Mouse (Mus musculus): Measurements from ENCODE around the gene Theg. TPM values are rescaled to one million over a fixed set of nuclear protein-coding genes. Genes with fewer than 3 reads are reported as not detected.

The Theg gene
- not detected in 2 replicates for polyA plus RNA-seq (2014; fragmentation: Nextera tagmentation; extraction: Ambion mirVana)

- Histone ChIP-seq H3K27ac (ENCODE audit: low read depth, low read length) (no peak within 1 kb of the TSS), H3K9ac (ENCODE audit: low read length) (no peak within 1 kb of the TSS), H3K27me3 (replicated peaks; ENCODE audit: control insufficient read depth, insufficient read depth, low read length) (no peaks in the 10 kb centered on the region), H3K4me2 (ENCODE audit: low read length) (no peak within 1 kb of the TSS), H3K4me1 (ENCODE audit: control insufficient read depth, insufficient read depth, low read length) (no peaks in the 10 kb centered on the region), H3K9me3 (replicated peaks; ENCODE audit: control insufficient read depth, low read length) (no peaks in the 10 kb centered on the region), H3K4me3 (ENCODE audit: low read depth, low read length) (no peak within 1 kb of the TSS), H3K36me3 (ENCODE audit: control insufficient read depth, insufficient read depth, low read length) (no peaks in the 10 kb centered on the region)
- ATAC-seq, result no peak
- no peak for DNase-seq (ENCODE audit: low spot score)
- 78% methylated on average over 5 of the region's 5 CpGs for WGBS
Observed at GRCm38 (mm10) chr10:79587061-79587751, at the start of gene Theg. TSS of gene Theg (minus strand) at chr10:79587331.

- H3K9me3 ChIP-seq (replicated peaks; ENCODE audit: control insufficient read depth, low read length), result no peaks in the 10 kb centered on the region
- 84% methylated on average over 8 of the region's 8 CpGs for WGBS
- peak overlapping the region; percentile 77; the same call in 1 of the 2 replicates for H3K4me3 ChIP-seq (ENCODE audit: low read depth, low read length)
- H3K36me3 ChIP-seq (ENCODE audit: control insufficient read depth, insufficient read depth, low read length), result no peaks in the 10 kb centered on the region
- DNase-seq (ENCODE audit: low spot score), result no peak
- peaks cover 9% of the 10 kb centered on the region; the same call in 1 of the 2 replicates for H3K27me3 ChIP-seq (replicated peaks; ENCODE audit: control insufficient read depth, insufficient read depth, low read length)
- H3K4me1 ChIP-seq (ENCODE audit: control insufficient read depth, insufficient read depth, low read length), result peaks cover 3% of the 10 kb centered on the region; the same call in 1 of the 2 replicates
- H3K4me2 ChIP-seq (ENCODE audit: low read length), result peak overlapping the region; percentile 79
- ATAC-seq, result no peak
- H3K9ac ChIP-seq (ENCODE audit: low read length), result no peak overlapping the region
- no peak overlapping the region for H3K27ac ChIP-seq (ENCODE audit: low read depth, low read length)
Observed at GRCm38 (mm10) chr10:79636287-79636686, 49.2 kb upstream of the Theg start.

GRCm38 (mm10) chr10:79633006-79633777 lies 46.1 kb upstream of the Theg start:
- Histone ChIP-seq H3K9ac (ENCODE audit: low read length) (no peak overlapping the region), H3K27ac (ENCODE audit: low read depth, low read length) (no peak overlapping the region), H3K9me3 (replicated peaks; ENCODE audit: control insufficient read depth, low read length) (no peaks in the 10 kb centered on the region), H3K27me3 (replicated peaks; ENCODE audit: control insufficient read depth, insufficient read depth, low read length) (no peaks in the 10 kb centered on the region), H3K4me3 (ENCODE audit: low read depth, low read length) (no peak overlapping the region), H3K4me2 (ENCODE audit: low read length) (no peak overlapping the region), H3K36me3 (ENCODE audit: control insufficient read depth, insufficient read depth, low read length) (no peaks in the 10 kb centered on the region), H3K4me1 (ENCODE audit: control insufficient read depth, insufficient read depth, low read length) (peaks cover 7% of the 10 kb centered on the region; the same call in 1 of the 2 replicates)
- WGBS, result 90% methylated on average over 17 of the region's 17 CpGs
- DNase-seq (ENCODE audit: low spot score) (no peak), ATAC-seq (no peak)

GRCm38 (mm10) chr10:79631432-79631831 lies 44.3 kb upstream of the Theg start:
- peak; percentile 69 for DNase-seq (ENCODE audit: low spot score)
- peaks cover 5% of the 10 kb centered on the region; the same call in 1 of the 2 replicates for H3K4me1 ChIP-seq (ENCODE audit: control insufficient read depth, insufficient read depth, low read length)
- no peaks in the 10 kb centered on the region for H3K27me3 ChIP-seq (replicated peaks; ENCODE audit: control insufficient read depth, insufficient read depth, low read length)
- 58% methylated on average over 4 of the region's 4 CpGs for WGBS
- H3K27ac ChIP-seq (ENCODE audit: low read depth, low read length), result peak overlapping the region; percentile 14; the same call in 1 of the 2 replicates
- peak; percentile 47 for ATAC-seq
- H3K9ac ChIP-seq (ENCODE audit: low read length), result no peak overlapping the region
- 0 out of 2 replicates have a peak, but pooled peaks cover 4% of the 10 kb centered on the region for H3K36me3 ChIP-seq (ENCODE audit: control insufficient read depth, insufficient read depth, low read length)
- no peak overlapping the region for H3K4me2 ChIP-seq (ENCODE audit: low read length)
- H3K9me3 ChIP-seq (replicated peaks; ENCODE audit: control insufficient read depth, low read length), result no peaks in the 10 kb centered on the region
- H3K4me3 ChIP-seq (ENCODE audit: low read depth, low read length), result no peak overlapping the region

- Histone ChIP-seq H3K36me3 (ENCODE audit: control insufficient read depth, insufficient read depth, low read length) (0 out of 2 replicates have a peak, but pooled peaks cover 5% of the 10 kb centered on the region), H3K4me1 (ENCODE audit: control insufficient read depth, insufficient read depth, low read length) (0 out of 2 replicates have a peak, but pooled peaks cover 4% of the 10 kb centered on the region), H3K27me3 (replicated peaks; ENCODE audit: control insufficient read depth, insufficient read depth, low read length) (no peaks in the 10 kb centered on the region), H3K27ac (ENCODE audit: low read depth, low read length) (no peak overlapping the region), H3K9ac (ENCODE audit: low read length) (no peak overlapping the region), H3K9me3 (replicated peaks; ENCODE audit: control insufficient read depth, low read length) (no peaks in the 10 kb centered on the region), H3K4me2 (ENCODE audit: low read length) (no peak overlapping the region), H3K4me3 (ENCODE audit: low read depth, low read length) (no peak overlapping the region)
- 61% methylated on average over 5 of the region's 5 CpGs for WGBS
- peak; percentile 75 for DNase-seq (ENCODE audit: low spot score)
- ATAC-seq, result peak; percentile 68; the same call in 1 of the 2 replicates
Observed at GRCm38 (mm10) chr10:79628377-79628776, 41.2 kb upstream of the Theg start.

GRCm38 (mm10) chr10:79626156-79626555 lies 39.0 kb upstream of the Theg start:
- H3K4me2 ChIP-seq (ENCODE audit: low read length), result no peak overlapping the region
- 0 out of 2 replicates have a peak, but pooled peaks cover 5% of the 10 kb centered on the region for H3K36me3 ChIP-seq (ENCODE audit: control insufficient read depth, insufficient read depth, low read length)
- H3K9me3 ChIP-seq (replicated peaks; ENCODE audit: control insufficient read depth, low read length), result no peaks in the 10 kb centered on the region
- WGBS, result 89% methylated on average over 10 of the region's 10 CpGs
- H3K4me3 ChIP-seq (ENCODE audit: low read depth, low read length), result no peak overlapping the region
- H3K27me3 ChIP-seq (replicated peaks; ENCODE audit: control insufficient read depth, insufficient read depth, low read length), result no peaks in the 10 kb centered on the region
- DNase-seq (ENCODE audit: low spot score), result no peak
- no peak overlapping the region for H3K27ac ChIP-seq (ENCODE audit: low read depth, low read length)
- H3K9ac ChIP-seq (ENCODE audit: low read length), result no peak overlapping the region
- no peak for ATAC-seq
- 0 out of 2 replicates have a peak, but pooled peaks cover 4% of the 10 kb centered on the region for H3K4me1 ChIP-seq (ENCODE audit: control insufficient read depth, insufficient read depth, low read length)

GRCm38 (mm10) chr10:79625398-79625797 lies 38.3 kb upstream of the Theg start:
- no peaks in the 10 kb centered on the region for H3K27me3 ChIP-seq (replicated peaks; ENCODE audit: control insufficient read depth, insufficient read depth, low read length)
- H3K9ac ChIP-seq (ENCODE audit: low read length), result no peak overlapping the region
- no peak for ATAC-seq
- H3K27ac ChIP-seq (ENCODE audit: low read depth, low read length), result no peak overlapping the region
- no peaks in the 10 kb centered on the region for H3K9me3 ChIP-seq (replicated peaks; ENCODE audit: control insufficient read depth, low read length)
- DNase-seq (ENCODE audit: low spot score), result no peak
- no peak overlapping the region for H3K4me2 ChIP-seq (ENCODE audit: low read length)
- H3K4me1 ChIP-seq (ENCODE audit: control insufficient read depth, insufficient read depth, low read length), result 0 out of 2 replicates have a peak, but pooled peaks cover 4% of the 10 kb centered on the region
- H3K4me3 ChIP-seq (ENCODE audit: low read depth, low read length), result no peak overlapping the region
- 0 out of 2 replicates have a peak, but pooled peaks cover 5% of the 10 kb centered on the region for H3K36me3 ChIP-seq (ENCODE audit: control insufficient read depth, insufficient read depth, low read length)
- 84% methylated on average over 9 of the region's 9 CpGs for WGBS

GRCm38 (mm10) chr10:79623950-79624349 lies 36.8 kb upstream of the Theg start:
- no peaks in the 10 kb centered on the region for H3K27me3 ChIP-seq (replicated peaks; ENCODE audit: control insufficient read depth, insufficient read depth, low read length)
- H3K27ac ChIP-seq (ENCODE audit: low read depth, low read length), result no peak overlapping the region
- ATAC-seq, result no peak
- H3K36me3 ChIP-seq (ENCODE audit: control insufficient read depth, insufficient read depth, low read length), result 0 out of 2 replicates have a peak, but pooled peaks cover 5% of the 10 kb centered on the region
- no peak overlapping the region for H3K9ac ChIP-seq (ENCODE audit: low read length)
- DNase-seq (ENCODE audit: low spot score), result no peak
- no peak overlapping the region for H3K4me2 ChIP-seq (ENCODE audit: low read length)
- no peak overlapping the region for H3K4me3 ChIP-seq (ENCODE audit: low read depth, low read length)
- 71% methylated on average over 12 of the region's 12 CpGs for WGBS
- no peaks in the 10 kb centered on the region for H3K9me3 ChIP-seq (replicated peaks; ENCODE audit: control insufficient read depth, low read length)
- 0 out of 2 replicates have a peak, but pooled peaks cover 2% of the 10 kb centered on the region for H3K4me1 ChIP-seq (ENCODE audit: control insufficient read depth, insufficient read depth, low read length)

Data from forebrain, embryonic 14.5 days (tissue).